Mouse (Mus musculus): ENCODE data around the gene Tmem69. TPM values are rescaled to one million over a fixed set of nuclear protein-coding genes. Genes with fewer than 3 reads are reported as not detected.

Gene Tmem69
- polyA plus RNA-seq, 1 experiment from 2014 or later, result 27.3 TPM

DNA sequence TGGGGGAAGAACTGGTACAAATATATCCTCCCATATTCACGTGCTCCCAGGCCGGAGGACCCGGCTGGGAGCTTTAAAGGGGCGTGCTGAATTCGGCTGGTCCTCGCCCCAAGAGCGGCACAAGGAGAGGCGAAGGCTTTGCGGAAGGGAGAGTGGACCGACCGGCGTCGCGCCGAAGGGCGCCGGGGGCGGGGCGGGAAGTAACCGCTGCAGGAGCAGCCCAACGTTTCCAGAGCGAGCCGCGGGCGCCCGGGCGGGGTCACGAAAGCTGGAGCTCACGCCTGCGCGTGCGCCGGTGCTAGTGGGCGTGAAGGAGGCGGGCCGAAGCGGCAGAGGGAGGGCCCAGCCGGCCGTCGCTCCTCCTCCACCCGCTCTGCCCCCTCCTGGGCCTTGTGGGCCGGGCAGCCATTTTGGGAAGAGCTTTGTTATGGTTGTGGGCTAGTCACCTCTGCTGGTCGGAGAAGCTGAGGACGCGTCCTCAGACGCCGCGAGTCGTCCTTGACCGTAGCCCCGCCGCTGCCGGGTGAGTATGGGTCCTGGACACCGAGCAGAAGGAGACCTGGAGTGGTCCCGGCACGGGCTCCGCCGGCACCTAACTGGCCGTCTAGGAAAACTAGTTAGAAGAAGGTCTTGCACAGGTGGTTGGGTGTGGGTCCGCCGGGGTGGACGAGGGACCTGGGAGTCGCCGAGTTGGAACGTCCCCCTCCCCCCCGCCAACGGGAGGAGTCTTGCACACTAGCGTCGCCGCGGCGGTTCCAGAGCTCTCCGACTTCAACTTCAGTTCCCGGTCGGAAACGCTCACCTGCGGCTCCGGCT is 1.8 kb upstream of the Tmem69 start, which contains the start of gene Gpbp1l1:
Gene Gpbp1l1, plus strand, starts transcription at position 353 of the 816 bp plus-strand sequence.
- H3K4me3 ChIP-seq (replicated peaks; ENCODE audit: low read depth, low read length), result peak within 1 kb of the TSS; percentile 85

DNA sequence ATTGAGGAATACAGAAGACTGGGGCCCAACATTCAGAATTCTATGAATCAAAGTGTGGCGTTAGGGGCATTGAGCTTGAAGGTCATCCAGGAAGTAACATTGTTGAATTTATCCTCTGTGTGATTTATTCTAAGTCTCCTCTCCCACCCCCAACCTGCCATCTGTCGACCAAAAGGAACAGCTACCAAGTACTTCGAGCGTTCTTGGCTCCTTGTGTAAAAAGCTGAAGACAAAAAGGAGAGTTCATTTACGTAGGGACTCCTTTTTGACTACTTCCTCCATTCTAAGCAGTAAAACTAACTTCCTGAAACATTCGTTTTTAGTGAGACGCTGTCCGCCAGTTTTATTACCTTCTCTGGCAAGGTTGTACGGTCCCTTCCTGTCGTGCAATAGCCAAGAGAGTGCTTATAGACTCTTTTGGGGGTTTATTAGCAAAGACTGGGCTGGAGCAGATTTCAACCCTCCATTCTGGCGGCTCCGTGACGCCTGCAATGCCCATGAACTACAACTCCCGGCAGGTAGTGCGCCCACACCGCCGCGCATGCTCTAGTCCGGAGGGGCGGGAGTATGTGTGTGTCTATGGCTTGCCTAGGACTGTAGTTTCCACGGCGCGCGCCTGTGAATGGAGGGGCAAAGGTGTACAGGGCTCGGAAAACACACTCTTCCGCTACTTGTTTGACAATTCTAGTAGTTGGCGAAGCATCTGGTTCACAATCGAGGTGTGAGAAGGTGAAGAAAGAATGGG is 997 bp upstream of the Tmem69 start:
- Histone ChIP-seq H3K27ac (peak overlapping the region; percentile 97), H3K9me3 (replicated peaks; ENCODE audit: low read length) (no peaks in the 10 kb centered on the region), H3K4me2 (ENCODE audit: low read length) (peak overlapping the region; percentile 87), H3K4me1 (replicated peaks; ENCODE audit: insufficient read depth, low read length) (no peaks in the 10 kb centered on the region), H3K9ac (ENCODE audit: low read depth, low read length) (peak overlapping the region; percentile 80), H3K36me3 (ENCODE audit: insufficient read depth, low read length) (no peaks in the 10 kb centered on the region; the same call in 1 of the 2 replicates), H3K27me3 (ENCODE audit: insufficient read depth, low read length) (no peaks in the 10 kb centered on the region), H3K4me3 (replicated peaks; ENCODE audit: low read depth, low read length) (peak overlapping the region; percentile 85)
- WGBS, result under 1% methylated on average over 28 of the region's 28 CpGs
- no peak; the same call in 1 of the 2 replicates for TF ChIP-seq CTCF (IDR thresholded peaks at IDR 0.05; ENCODE audit: low read depth)
- DNase-seq (ENCODE audit: low spot score) (peak; percentile 97), ATAC-seq (replicated peaks; ENCODE audit: low FRiP score, low read depth) (peak; percentile 93)

More for the DNA sequence above, 1.8 kb upstream of the Tmem69 start, which contains the start of gene Gpbp1l1:
- no peaks in the 10 kb centered on the region; the same call in 1 of the 2 replicates for H3K36me3 ChIP-seq (ENCODE audit: insufficient read depth, low read length)
- H3K4me2 ChIP-seq (ENCODE audit: low read length), result peak within 1 kb of the TSS; percentile 87
- DNase-seq (ENCODE audit: low spot score) (peak; percentile 98), ATAC-seq (replicated peaks; ENCODE audit: low FRiP score, low read depth) (peak; percentile 98)
- H3K4me1 ChIP-seq (replicated peaks; ENCODE audit: insufficient read depth, low read length), result no peaks in the 10 kb centered on the region
- H3K27ac ChIP-seq, result peak within 1 kb of the TSS; percentile 97
- H3K27me3 ChIP-seq (ENCODE audit: insufficient read depth, low read length), result no peaks in the 10 kb centered on the region
- no peaks in the 10 kb centered on the region for H3K9me3 ChIP-seq (replicated peaks; ENCODE audit: low read length)
- TF ChIP-seq CTCF (IDR thresholded peaks at IDR 0.05; ENCODE audit: low read depth), result peak; percentile 62
- H3K9ac ChIP-seq (ENCODE audit: low read depth, low read length), result peak within 1 kb of the TSS; percentile 80
- under 1% methylated on average over 77 of the region's 78 CpGs for WGBS

- no peak for ATAC-seq (replicated peaks; ENCODE audit: low FRiP score, low read depth)
Observed at GRCm38 (mm10) chr4:116553035-116553434, 2.7 kb downstream of the Tmem69 start.

GRCm38 (mm10) chr4:116550432-116550831 is 5.3 kb downstream of the Tmem69 start:
- H3K4me3 ChIP-seq (replicated peaks; ENCODE audit: low read depth, low read length), result no peak overlapping the region
- H3K36me3 ChIP-seq (ENCODE audit: insufficient read depth, low read length), result no peaks in the 10 kb centered on the region; the same call in 1 of the 2 replicates
- no peak overlapping the region for H3K9ac ChIP-seq (ENCODE audit: low read depth, low read length)
- no peaks in the 10 kb centered on the region for H3K4me1 ChIP-seq (replicated peaks; ENCODE audit: insufficient read depth, low read length)
- ATAC-seq (replicated peaks; ENCODE audit: low FRiP score, low read depth) (no peak), DNase-seq (ENCODE audit: low spot score) (no peak)
- 88% methylated on average over 1 of the region's 1 CpGs for WGBS
- H3K27me3 ChIP-seq (ENCODE audit: insufficient read depth, low read length), result no peaks in the 10 kb centered on the region
- no peaks in the 10 kb centered on the region for H3K9me3 ChIP-seq (replicated peaks; ENCODE audit: low read length)
- H3K27ac ChIP-seq, result no peak overlapping the region
- H3K4me2 ChIP-seq (ENCODE audit: low read length), result no peak overlapping the region
- TF ChIP-seq CTCF (IDR thresholded peaks at IDR 0.05; ENCODE audit: low read depth), result no peak

More at GRCm38 (mm10) chr4:116553035-116553434, 2.7 kb downstream of the Tmem69 start:
- H3K36me3 ChIP-seq (ENCODE audit: insufficient read depth, low read length), result no peaks in the 10 kb centered on the region; the same call in 1 of the 2 replicates
- H3K9me3 ChIP-seq (replicated peaks; ENCODE audit: low read length), result no peaks in the 10 kb centered on the region
- no peak overlapping the region for H3K4me3 ChIP-seq (replicated peaks; ENCODE audit: low read depth, low read length)
- H3K4me1 ChIP-seq (replicated peaks; ENCODE audit: insufficient read depth, low read length), result no peaks in the 10 kb centered on the region
- no peak overlapping the region for H3K4me2 ChIP-seq (ENCODE audit: low read length)
- no peak overlapping the region for H3K27ac ChIP-seq
- 88% methylated on average over 3 of the region's 3 CpGs for WGBS
- no peak for DNase-seq (ENCODE audit: low spot score)
- no peaks in the 10 kb centered on the region for H3K27me3 ChIP-seq (ENCODE audit: insufficient read depth, low read length)
- no peak for TF ChIP-seq CTCF (IDR thresholded peaks at IDR 0.05; ENCODE audit: low read depth)
- no peak overlapping the region for H3K9ac ChIP-seq (ENCODE audit: low read depth, low read length)

GRCm38 (mm10) chr4:116537737-116538136 is 18.0 kb downstream of the Tmem69 start:
- no peaks in the 10 kb centered on the region for H3K27me3 ChIP-seq (ENCODE audit: insufficient read depth, low read length)
- no peak for ATAC-seq (replicated peaks; ENCODE audit: low FRiP score, low read depth)

GRCm38 (mm10) chr4:116536351-116536750 is 19.4 kb downstream of the Tmem69 start:
- no peak overlapping the region for H3K4me3 ChIP-seq (replicated peaks; ENCODE audit: low read depth, low read length)
- H3K4me2 ChIP-seq (ENCODE audit: low read length), result no peak overlapping the region
- no peak for ATAC-seq (replicated peaks; ENCODE audit: low FRiP score, low read depth)
- no peaks in the 10 kb centered on the region for H3K27me3 ChIP-seq (ENCODE audit: insufficient read depth, low read length)
- no peak overlapping the region for H3K9ac ChIP-seq (ENCODE audit: low read depth, low read length)
- no peaks in the 10 kb centered on the region for H3K4me1 ChIP-seq (replicated peaks; ENCODE audit: insufficient read depth, low read length)
- no peak for TF ChIP-seq CTCF (IDR thresholded peaks at IDR 0.05; ENCODE audit: low read depth)
- H3K27ac ChIP-seq, result no peak overlapping the region
- no peaks in the 10 kb centered on the region for H3K9me3 ChIP-seq (replicated peaks; ENCODE audit: low read length)
- DNase-seq (ENCODE audit: low spot score), result no peak
- H3K36me3 ChIP-seq (ENCODE audit: insufficient read depth, low read length), result peaks cover 9% of the 10 kb centered on the region; the same call in 1 of the 2 replicates

More at GRCm38 (mm10) chr4:116537737-116538136, 18.0 kb downstream of the Tmem69 start:
- H3K9me3 ChIP-seq (replicated peaks; ENCODE audit: low read length), result no peaks in the 10 kb centered on the region
- H3K9ac ChIP-seq (ENCODE audit: low read depth, low read length), result no peak overlapping the region
- peaks cover 9% of the 10 kb centered on the region; the same call in 1 of the 2 replicates for H3K36me3 ChIP-seq (ENCODE audit: insufficient read depth, low read length)
- no peak overlapping the region for H3K27ac ChIP-seq
- WGBS, result 79% methylated on average over 3 of the region's 3 CpGs
- TF ChIP-seq CTCF (IDR thresholded peaks at IDR 0.05; ENCODE audit: low read depth), result no peak
- no peak for DNase-seq (ENCODE audit: low spot score)
- no peak overlapping the region for H3K4me3 ChIP-seq (replicated peaks; ENCODE audit: low read depth, low read length)
- no peaks in the 10 kb centered on the region for H3K4me1 ChIP-seq (replicated peaks; ENCODE audit: insufficient read depth, low read length)
- H3K4me2 ChIP-seq (ENCODE audit: low read length), result no peak overlapping the region

All from kidney, postnatal 0 days (tissue).